Mouse (Mus musculus): ENCODE data around the gene Acot12. TPM values are rescaled to one million over a fixed set of nuclear protein-coding genes. Genes with fewer than 3 reads are reported as not detected.
A peak's percentile ranks its signal among the peaks of the same experiment; 100 is the strongest.

Acot12 gene
- 0.19 TPM in 1 of 2 replicates, not detected in the other for polyA plus RNA-seq (2015; fragmentation: Nextera tagmentation; extraction: Ambion mirVana)

- 7% methylated on average over 45 of the region's 45 CpGs for whole genome bisulfite sequencing
- ATAC-seq (ENCODE audit: extremely low read depth, insufficient number of reproducible peaks, low FRiP score, low TSS enrichment): no peak
- peaks cover 12% of the 10 kb centered on the region for H3K4me1 ChIP-seq
- no peaks in the 10 kb centered on the region for H3K9me3 ChIP-seq
- H3K9ac ChIP-seq: peak within 1 kb of the TSS; percentile 73
- H3K4me2 ChIP-seq: peak within 1 kb of the TSS; percentile 90
- H3K36me3 ChIP-seq: no peaks in the 10 kb centered on the region
- no peak within 1 kb of the TSS for H3K27ac ChIP-seq (replicated peaks)
- H3K27me3 ChIP-seq (replicated peaks): peaks cover 21% of the 10 kb centered on the region
- peak within 1 kb of the TSS; percentile 56 for H3K4me3 ChIP-seq
These were observed at the start of gene Acot12 for GRCm38 (mm10) chr13:91741280-91742047. Gene Acot12 (plus strand): TSS chr13:91741512.

- Histone ChIP-seq H3K27ac (replicated peaks) (no peak overlapping the region; the same call in 1 of the 2 replicates), H3K4me2 (no peak overlapping the region), H3K4me3 (no peak overlapping the region), H3K4me1 (peaks cover 32% of the 10 kb centered on the region), H3K27me3 (replicated peaks) (no peaks in the 10 kb centered on the region), H3K36me3 (peaks cover 17% of the 10 kb centered on the region), H3K9ac (no peak overlapping the region), H3K9me3 (no peaks in the 10 kb centered on the region)
- no peak for ATAC-seq (ENCODE audit: extremely low read depth, insufficient number of reproducible peaks, low FRiP score, low TSS enrichment)
- WGBS: 38% methylated on average over 7 of the region's 7 CpGs
These were observed 47.7 kb upstream of the Acot12 start for GRCm38 (mm10) chr13:91693615-91694014.

DNA sequence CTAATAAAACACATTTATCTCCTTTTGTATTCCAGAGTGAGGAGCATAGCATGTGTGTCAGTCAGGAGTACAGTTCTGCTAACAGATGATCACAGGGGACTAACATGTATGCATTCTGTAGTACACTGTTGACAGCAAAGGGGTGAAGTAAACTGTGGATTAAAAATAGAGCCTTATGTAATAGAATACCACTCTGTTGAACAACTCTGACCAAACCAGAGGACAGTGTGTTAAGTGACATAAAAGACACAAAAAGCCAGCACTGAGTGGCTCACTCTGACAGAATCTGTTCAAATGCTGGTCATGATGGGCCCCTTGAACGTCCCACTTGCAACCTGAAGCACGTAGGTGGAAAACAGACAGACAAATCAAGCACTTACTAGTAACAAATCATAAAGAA lies 45.9 kb upstream of the Acot12 start:
- Histone ChIP-seq H3K9me3 (no peaks in the 10 kb centered on the region), H3K4me3 (no peak overlapping the region), H3K27ac (replicated peaks) (peak overlapping the region; percentile 59), H3K4me2 (no peak overlapping the region), H3K36me3 (peaks cover 7% of the 10 kb centered on the region), H3K9ac (no peak overlapping the region), H3K27me3 (replicated peaks) (no peaks in the 10 kb centered on the region), H3K4me1 (peaks cover 32% of the 10 kb centered on the region)
- ATAC-seq (ENCODE audit: extremely low read depth, insufficient number of reproducible peaks, low FRiP score, low TSS enrichment): no peak
- WGBS: 51% methylated on average over 2 of the region's 2 CpGs

- Histone ChIP-seq H3K4me3 (no peak overlapping the region), H3K36me3 (peaks cover 14% of the 10 kb centered on the region), H3K4me1 (peaks cover 32% of the 10 kb centered on the region), H3K27me3 (replicated peaks) (no peaks in the 10 kb centered on the region), H3K4me2 (no peak overlapping the region), H3K27ac (replicated peaks) (peak overlapping the region; percentile 59), H3K9me3 (no peaks in the 10 kb centered on the region), H3K9ac (no peak overlapping the region)
- peak; percentile 27; the same call in 1 of the 2 replicates for ATAC-seq (ENCODE audit: extremely low read depth, insufficient number of reproducible peaks, low FRiP score, low TSS enrichment)
- WGBS: 59% methylated on average over 2 of the region's 2 CpGs
These were observed 45.1 kb upstream of the Acot12 start for GRCm38 (mm10) chr13:91696109-91696645.

DNA sequence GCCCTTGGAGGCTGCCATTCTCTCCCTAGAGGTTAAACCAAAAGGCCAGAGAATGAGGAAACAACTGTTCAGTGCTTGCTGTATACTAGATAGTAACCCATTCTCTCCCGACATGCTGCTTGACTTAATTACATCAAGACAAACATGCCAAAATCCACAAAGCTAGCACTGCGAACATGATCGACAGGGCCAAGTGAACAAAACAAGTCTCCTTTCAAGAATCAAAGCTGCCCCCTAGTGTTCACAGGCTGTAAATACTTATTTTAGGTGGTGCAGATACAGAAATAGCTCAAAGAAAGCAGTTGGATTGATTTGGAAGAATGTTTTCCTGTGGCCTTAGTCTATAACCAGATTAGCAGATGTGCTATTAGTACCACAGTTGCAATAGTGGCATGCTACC lies 44.3 kb upstream of the Acot12 start:
- Histone ChIP-seq H3K9me3 (no peaks in the 10 kb centered on the region), H3K4me2 (no peak overlapping the region), H3K27me3 (replicated peaks) (no peaks in the 10 kb centered on the region), H3K4me1 (peaks cover 32% of the 10 kb centered on the region), H3K9ac (no peak overlapping the region), H3K36me3 (peaks cover 19% of the 10 kb centered on the region), H3K4me3 (no peak overlapping the region), H3K27ac (replicated peaks) (no peak overlapping the region)
- no peak for ATAC-seq (ENCODE audit: extremely low read depth, insufficient number of reproducible peaks, low FRiP score, low TSS enrichment)
- WGBS: 50% methylated on average over 3 of the region's 3 CpGs

- WGBS: 47% methylated on average over 6 of the region's 6 CpGs
- Histone ChIP-seq H3K27me3 (replicated peaks) (no peaks in the 10 kb centered on the region), H3K9ac (no peak overlapping the region), H3K4me2 (no peak overlapping the region), H3K4me1 (peaks cover 5% of the 10 kb centered on the region; the same call in 1 of the 2 replicates), H3K27ac (replicated peaks) (no peak overlapping the region), H3K36me3 (peaks cover 26% of the 10 kb centered on the region), H3K4me3 (no peak overlapping the region), H3K9me3 (no peaks in the 10 kb centered on the region)
- no peak for ATAC-seq (ENCODE audit: extremely low read depth, insufficient number of reproducible peaks, low FRiP score, low TSS enrichment)
These were observed 39.0 kb upstream of the Acot12 start for GRCm38 (mm10) chr13:91702337-91702736.

DNA sequence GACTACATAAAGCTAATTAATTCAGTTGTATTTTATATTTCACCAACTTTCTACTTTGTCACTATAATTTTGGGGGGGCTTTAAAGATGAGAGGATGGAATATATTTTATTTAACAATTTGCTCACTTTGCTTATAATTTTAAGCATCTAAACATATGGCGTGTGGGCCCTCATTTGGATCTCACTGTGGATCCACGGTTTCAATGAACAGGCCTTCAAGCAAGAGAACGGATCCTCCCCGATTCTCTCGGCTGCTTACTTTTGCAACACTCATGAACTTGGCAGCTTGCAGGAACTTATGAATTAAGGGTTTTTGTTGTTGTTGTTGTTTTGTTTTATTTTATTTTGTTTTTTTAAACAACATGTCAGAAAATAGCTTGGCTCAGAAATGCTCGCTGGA lies 21.8 kb upstream of the Acot12 start:
- WGBS: 85% methylated on average over 6 of the region's 6 CpGs
- no peaks in the 10 kb centered on the region for H3K27me3 ChIP-seq (replicated peaks)

DNA sequence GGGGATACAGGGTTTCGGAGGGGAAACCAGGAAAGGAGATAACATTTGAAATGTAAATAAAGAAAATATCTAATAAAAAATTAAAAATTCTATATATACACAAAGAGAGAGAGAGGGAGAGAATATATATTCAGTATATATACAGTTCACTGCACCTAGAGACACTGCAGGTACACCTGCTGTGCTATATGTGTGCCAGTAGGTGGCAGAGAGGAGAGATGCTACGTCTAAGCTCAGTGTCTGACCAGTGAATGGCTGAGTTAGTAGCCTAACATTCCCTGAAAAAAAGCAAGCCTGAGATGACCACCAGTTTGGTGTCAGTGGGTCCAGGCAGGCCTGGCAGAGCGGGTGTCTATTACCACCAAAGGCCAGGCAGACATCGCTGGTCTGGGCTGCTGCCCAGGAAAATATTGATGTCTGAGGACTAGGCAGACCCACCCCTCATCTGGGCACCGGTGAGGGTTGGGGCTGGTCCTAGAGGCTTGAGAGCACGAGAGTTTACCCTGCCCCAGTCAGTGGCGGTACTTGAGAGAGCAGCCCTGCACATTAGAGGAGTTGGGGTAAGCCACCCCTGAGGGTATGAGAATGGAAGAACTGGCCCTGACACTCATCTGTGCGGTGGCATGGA lies 18.1 kb upstream of the Acot12 start:
- H3K9ac ChIP-seq: no peak overlapping the region
- no peak for ATAC-seq (ENCODE audit: extremely low read depth, insufficient number of reproducible peaks, low FRiP score, low TSS enrichment)
- no peaks in the 10 kb centered on the region for H3K9me3 ChIP-seq
- no peak overlapping the region for H3K27ac ChIP-seq (replicated peaks)
- no peaks in the 10 kb centered on the region for H3K27me3 ChIP-seq (replicated peaks)
- no peak overlapping the region for H3K4me3 ChIP-seq
- no peaks in the 10 kb centered on the region for H3K36me3 ChIP-seq
- H3K4me2 ChIP-seq: no peak overlapping the region
- H3K4me1 ChIP-seq: no peaks in the 10 kb centered on the region
- 59% methylated on average over 8 of the region's 8 CpGs for WGBS

More for the DNA sequence above, 21.8 kb upstream of the Acot12 start:
- H3K4me3 ChIP-seq: no peak overlapping the region
- H3K9ac ChIP-seq: no peak overlapping the region
- no peaks in the 10 kb centered on the region for H3K9me3 ChIP-seq
- ATAC-seq (ENCODE audit: extremely low read depth, insufficient number of reproducible peaks, low FRiP score, low TSS enrichment): no peak
- no peaks in the 10 kb centered on the region for H3K36me3 ChIP-seq
- H3K4me2 ChIP-seq: no peak overlapping the region
- H3K27ac ChIP-seq (replicated peaks): no peak overlapping the region
- H3K4me1 ChIP-seq: no peaks in the 10 kb centered on the region

- Histone ChIP-seq H3K4me3 (no peak overlapping the region), H3K9me3 (no peaks in the 10 kb centered on the region), H3K4me1 (no peaks in the 10 kb centered on the region), H3K27me3 (replicated peaks) (no peaks in the 10 kb centered on the region), H3K4me2 (no peak overlapping the region), H3K27ac (replicated peaks) (no peak overlapping the region), H3K36me3 (no peaks in the 10 kb centered on the region), H3K9ac (no peak overlapping the region)
- no peak for ATAC-seq (ENCODE audit: extremely low read depth, insufficient number of reproducible peaks, low FRiP score, low TSS enrichment)
- WGBS: 73% methylated on average over 7 of the region's 7 CpGs
These were observed 17.6 kb upstream of the Acot12 start for GRCm38 (mm10) chr13:91723736-91724119.

- WGBS: 75% methylated on average over 3 of the region's 3 CpGs
These were observed 17.1 kb upstream of the Acot12 start for GRCm38 (mm10) chr13:91724211-91724610.

DNA sequence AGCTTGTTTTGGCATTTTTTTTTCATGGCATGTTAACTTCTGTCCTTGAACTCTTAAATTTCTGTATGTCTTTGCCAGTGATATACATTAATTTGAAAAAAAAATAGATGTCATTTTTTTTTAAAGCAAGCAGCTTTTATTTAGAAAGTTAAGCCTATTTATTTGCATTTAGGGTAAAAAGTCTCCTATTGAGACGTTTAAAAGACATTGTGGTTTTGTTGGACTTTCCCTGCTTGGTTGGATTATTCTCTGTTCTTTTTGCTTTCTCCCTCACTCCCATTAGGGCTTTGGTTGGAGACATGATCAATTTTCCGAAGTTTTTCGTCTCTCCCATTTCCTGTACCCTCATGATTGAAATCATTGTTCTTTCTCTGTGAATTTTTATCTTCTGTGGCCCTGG lies 16.2 kb upstream of the Acot12 start:
- H3K4me1 ChIP-seq: no peaks in the 10 kb centered on the region
- 67% methylated on average over 3 of the region's 3 CpGs for WGBS
- no peak for ATAC-seq (ENCODE audit: extremely low read depth, insufficient number of reproducible peaks, low FRiP score, low TSS enrichment)

More at GRCm38 (mm10) chr13:91724211-91724610, 17.1 kb upstream of the Acot12 start:
- no peaks in the 10 kb centered on the region for H3K27me3 ChIP-seq (replicated peaks)
- H3K9ac ChIP-seq: no peak overlapping the region
- no peak for ATAC-seq (ENCODE audit: extremely low read depth, insufficient number of reproducible peaks, low FRiP score, low TSS enrichment)
- no peaks in the 10 kb centered on the region for H3K36me3 ChIP-seq
- no peak overlapping the region for H3K4me2 ChIP-seq
- no peaks in the 10 kb centered on the region for H3K4me1 ChIP-seq
- no peaks in the 10 kb centered on the region for H3K9me3 ChIP-seq
- no peak overlapping the region for H3K27ac ChIP-seq (replicated peaks)
- no peak overlapping the region for H3K4me3 ChIP-seq

More for the DNA sequence above, 16.2 kb upstream of the Acot12 start:
- Histone ChIP-seq H3K9ac (no peak overlapping the region), H3K36me3 (no peaks in the 10 kb centered on the region), H3K27me3 (replicated peaks) (no peaks in the 10 kb centered on the region), H3K27ac (replicated peaks) (no peak overlapping the region), H3K9me3 (no peaks in the 10 kb centered on the region), H3K4me2 (no peak overlapping the region), H3K4me3 (no peak overlapping the region)
